Mouse (Mus musculus) hindlimb bud, embryonic 11.5 days (tissue): Measurements from ENCODE around the gene 9530053A07Rik.

Experiments
- DNase-seq: peaks from one replicate; pipeline ENCODE4 v3.0.0-alpha.2; 2012; ENCODE audit warnings: low read depth, low spot score; ENCODE audit errors: extremely low spot score

Gene 9530053A07Rik

DNA sequence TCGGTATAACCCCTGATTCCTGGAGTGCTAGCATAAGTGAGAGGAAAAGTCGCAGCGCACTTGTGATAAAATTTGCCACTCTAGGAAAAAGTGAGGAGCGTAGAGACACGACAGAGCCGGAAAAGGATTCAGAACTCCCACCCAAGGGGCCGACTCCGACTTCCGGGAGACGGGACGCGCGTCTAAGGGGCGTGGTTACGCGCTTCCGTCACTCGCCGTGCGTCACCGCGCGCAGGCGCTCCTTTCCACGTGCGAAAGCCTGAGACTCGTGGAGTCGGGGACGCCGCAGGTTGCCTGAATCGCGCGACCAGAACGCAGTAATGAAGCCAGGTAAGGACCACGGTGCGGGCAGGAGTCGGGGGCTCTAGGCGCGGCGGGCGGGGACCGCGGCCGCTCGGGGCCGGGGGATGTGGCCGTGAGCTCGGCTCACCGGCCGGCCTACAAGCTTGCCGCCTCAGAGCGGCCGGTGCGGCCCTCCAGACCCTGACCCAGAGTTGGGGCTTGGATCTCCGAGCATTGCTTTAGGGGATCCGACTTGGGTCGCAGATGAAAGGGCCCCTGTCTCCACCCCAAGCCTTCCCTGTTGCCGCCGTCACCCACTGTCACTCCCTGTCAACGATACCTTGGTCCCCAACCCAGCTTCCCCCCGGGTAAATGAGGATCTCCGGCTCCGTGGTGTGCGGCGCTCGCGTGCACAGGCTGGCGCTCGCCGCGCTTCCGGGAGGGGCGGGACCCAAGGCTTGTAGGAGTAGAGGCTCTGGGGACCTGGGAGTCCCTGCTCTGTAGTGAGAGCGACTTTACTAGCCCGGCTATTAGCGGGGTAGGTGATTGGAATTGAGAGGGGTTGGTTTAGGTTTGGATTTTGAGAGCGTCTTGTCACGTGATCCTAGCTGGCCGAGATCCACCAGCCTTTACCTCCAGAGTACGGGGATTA, 40.5 kb downstream of the 9530053A07Rik start, which contains the start of gene Fbl:
Fbl (plus strand) TSS at position 222 of the 934 bp plus-strand sequence.
- peak; percentile 81 for DNase-seq

DNA sequence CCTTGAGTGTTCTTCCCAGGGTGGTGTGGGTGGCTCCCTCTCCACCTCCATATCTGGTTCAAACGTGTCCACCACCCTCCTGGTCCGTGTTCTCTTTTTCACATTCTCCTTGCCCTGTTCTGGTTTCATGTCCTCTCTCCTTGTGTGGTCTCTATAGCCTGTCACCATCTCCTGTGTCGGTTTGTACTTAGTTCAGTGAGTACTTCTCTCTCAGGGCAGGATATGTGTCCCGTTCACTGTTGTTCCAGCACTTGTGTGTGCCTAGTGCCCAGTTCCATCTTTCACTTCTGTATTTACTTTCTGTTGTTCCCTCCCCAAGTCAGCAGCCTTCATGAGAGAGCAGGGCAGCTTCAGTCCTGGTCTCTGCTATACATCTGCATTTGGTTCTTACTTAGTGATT, 46.1 kb downstream of the 9530053A07Rik start:
- no peak for DNase-seq

DNA sequence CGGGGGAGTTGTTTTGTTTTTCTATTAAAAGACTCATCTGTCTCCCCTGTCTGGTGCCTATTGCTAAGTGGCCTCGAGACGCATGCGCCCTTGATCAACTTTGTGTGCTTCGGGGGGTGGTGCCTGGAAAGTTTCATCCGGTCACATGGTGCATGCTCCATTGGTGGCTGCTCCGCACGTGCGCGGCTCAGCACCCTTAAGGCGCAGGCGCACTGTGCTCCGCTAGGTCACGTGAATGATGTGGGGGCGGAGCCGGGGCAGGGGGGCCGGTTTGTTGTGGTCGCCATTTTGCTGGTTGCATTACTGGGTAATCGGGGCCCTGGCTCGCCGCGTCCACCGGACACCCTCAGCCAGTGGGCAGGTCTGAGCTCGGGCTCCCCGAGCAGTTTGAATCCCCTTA, 50.0 kb downstream of the 9530053A07Rik start, which contains the start of gene Dyrk1b:
Dyrk1b (plus strand) TSS at position 242 of the 400 bp plus-strand sequence.
- peak; percentile 93 for DNase-seq

GRCm38 (mm10) chr7:28179741-28180377, 50.6 kb downstream of the 9530053A07Rik start:
- peak; percentile 74 for DNase-seq

- DNase-seq: no peak
Observed at GRCm38 (mm10) chr7:28180890-28181289, 51.6 kb downstream of the 9530053A07Rik start.

DNA sequence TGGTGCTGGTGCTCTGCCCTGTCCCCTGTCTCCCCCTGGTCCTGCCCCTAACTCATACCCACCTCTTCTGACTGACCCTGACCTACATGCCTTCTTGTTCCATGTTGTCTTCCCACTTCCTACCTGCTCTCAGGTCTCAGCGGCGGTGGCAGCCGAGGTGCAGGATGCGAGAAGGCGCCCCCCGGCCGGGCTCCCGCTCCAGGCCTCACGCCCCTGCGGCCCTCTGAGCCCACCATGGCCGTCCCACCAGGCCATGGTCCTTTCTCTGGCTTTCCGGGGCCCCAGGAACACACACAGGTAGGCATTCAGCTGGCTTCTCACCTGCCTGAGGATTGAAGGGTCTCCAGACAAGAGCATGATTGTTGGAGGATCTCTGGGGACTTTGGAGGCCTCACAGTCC, 52.1 kb downstream of the 9530053A07Rik start:
- DNase-seq: no peak

- no peak for DNase-seq
Observed at GRCm38 (mm10) chr7:28182320-28182719, 53.1 kb downstream of the 9530053A07Rik start.

- no peak for DNase-seq
Observed at GRCm38 (mm10) chr7:28185884-28186283, 56.6 kb downstream of the 9530053A07Rik start.

DNA sequence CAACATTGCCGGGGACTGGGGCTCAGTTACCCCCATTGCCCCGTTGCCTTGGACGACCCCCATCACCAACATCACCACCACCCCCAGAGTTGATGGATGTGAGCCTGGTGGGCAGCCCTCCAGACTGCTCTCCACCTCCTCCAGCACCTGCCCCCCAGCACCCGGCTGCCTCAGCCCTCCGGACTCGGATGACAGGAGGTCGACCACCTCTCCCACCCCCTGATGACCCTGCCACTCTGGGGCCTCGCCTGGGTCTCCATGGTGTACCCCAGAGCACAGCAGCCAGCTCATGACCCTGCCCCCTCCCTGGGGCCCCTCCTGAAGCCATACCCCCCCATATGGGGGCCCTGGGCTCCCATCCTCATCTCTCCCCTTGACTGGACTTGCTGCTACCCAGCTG, 57.4 kb downstream of the 9530053A07Rik start:
- DNase-seq: no peak

- no peak for DNase-seq
Observed at GRCm38 (mm10) chr7:28191489-28191888, 62.2 kb downstream of the 9530053A07Rik start.

- DNase-seq: no peak
Observed at GRCm38 (mm10) chr7:28191903-28192302, 62.6 kb downstream of the 9530053A07Rik start.

GRCm38 (mm10) chr7:28195414-28196098, 66.3 kb downstream of the 9530053A07Rik start:
- no peak for DNase-seq

- DNase-seq: no peak
Observed at GRCm38 (mm10) chr7:28196528-28196927, 67.3 kb downstream of the 9530053A07Rik start.

DNA sequence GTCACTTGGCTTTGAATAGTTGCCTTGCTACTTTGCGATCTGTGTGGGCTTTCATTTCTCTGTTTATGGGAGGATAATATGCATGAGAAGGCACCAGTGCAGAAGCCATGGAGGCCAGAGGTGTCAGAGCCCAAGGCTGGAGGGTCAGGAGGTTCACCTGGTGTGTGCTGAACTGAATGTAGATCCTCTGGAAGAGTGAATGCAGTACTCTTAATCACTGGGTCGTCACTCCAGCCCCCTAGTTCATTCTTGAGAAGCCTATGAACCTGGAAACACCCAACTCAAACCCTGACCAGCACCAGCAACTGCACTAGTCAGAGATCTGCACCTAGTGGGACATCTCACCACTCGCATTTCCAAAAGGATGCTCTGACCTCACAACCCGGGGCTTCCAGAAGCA, 69.8 kb downstream of the 9530053A07Rik start:
- no peak for DNase-seq

DNA sequence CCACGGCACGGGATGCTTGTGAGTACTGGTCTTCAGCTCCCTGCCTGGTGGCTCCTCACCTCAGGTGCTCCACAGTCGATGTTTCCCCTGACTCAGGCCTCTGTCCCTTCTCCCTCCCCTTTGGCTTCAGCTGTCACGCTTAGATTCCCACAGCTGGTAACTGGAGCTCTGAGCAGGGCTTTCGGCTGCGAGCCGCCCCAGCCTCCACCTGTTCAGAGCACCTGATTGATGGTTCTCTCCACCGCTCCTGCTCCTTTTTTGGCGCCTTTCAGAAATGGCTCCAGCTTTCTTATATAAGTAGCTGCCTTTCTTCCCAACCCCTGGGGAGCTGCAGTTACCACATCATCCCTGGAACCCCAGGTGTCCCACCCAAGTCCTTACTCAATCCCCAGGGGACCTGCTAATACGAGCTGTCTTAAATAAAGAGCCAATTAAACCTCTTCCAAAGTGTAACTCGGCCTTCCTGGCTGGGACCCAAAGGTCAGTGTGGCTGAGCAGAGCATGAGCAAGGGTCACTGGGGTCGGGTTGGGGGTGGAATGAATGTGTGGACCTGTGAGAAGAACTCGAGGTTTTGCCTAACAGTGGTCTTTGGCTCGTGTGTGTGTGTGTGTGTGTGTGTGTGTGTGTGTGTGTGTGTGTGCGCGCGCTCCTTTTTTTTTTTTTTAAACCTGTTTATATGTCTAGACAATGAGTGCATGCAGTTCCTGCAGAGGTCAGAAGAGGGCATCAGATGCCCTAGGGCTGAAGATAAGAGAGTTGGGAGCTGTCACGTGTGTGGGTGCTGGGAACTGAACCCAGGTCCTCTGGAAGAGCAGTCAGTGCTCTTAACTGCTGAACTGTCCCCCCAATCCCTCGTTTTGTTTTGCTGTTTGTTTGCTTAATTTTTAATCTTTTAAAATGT, 74.2 kb downstream of the 9530053A07Rik start:
- no peak for DNase-seq

DNA sequence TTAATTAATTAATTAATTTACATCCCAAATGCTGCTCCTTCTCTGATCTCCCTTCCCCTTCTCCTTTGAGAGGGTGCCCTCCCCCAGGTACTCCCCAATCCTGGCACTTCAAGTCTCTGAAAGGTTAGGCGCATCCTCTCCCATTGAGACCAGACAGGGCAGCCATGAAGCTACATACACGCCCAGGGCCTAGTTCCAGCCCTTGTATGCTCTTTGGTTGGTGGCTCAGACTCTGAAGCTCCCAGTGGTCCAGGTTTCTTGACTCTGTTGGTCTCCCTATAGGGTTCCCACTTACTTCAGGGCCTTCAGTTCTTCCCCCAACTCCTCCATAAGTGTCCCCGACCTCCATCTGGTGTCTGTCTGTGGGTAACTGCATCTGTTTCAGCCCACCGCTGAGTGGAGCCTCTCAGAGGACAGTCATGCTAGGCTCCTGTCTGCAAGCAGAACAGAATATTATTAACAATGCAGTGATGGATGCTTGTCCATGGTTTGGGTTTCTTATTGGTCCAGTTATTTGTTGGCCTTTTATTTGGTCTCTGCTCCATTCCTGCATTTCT, 76.9 kb downstream of the 9530053A07Rik start:
- DNase-seq: no peak

- DNase-seq: no peak
Observed at GRCm38 (mm10) chr7:28208396-28208987, 79.2 kb downstream of the 9530053A07Rik start.

GRCm38 (mm10) chr7:28208988-28209508, 79.8 kb downstream of the 9530053A07Rik start:
- DNase-seq: peak; percentile 41

DNA sequence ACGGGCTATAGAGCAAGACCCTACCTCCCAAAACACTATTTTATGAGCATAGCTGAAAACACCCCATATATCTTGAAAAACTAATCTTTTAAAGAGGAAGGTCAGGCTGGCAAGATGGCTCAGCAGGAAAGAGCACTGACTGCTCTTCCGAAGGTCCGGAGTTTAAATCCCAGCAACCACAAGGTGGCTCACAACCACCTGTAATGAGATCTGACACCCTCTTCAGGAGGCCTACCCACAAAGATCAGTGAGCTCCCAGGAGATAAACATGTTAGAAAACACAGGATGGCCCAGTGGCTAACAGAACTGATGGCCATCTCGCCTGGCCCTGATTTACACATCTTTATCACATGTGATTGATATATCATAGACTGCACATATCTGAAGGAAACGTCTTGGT, 81.5 kb downstream of the 9530053A07Rik start:
- no peak for DNase-seq
